Mouse (Mus musculus) myocyte (in vitro differentiated cells): ENCODE results near the gene Ugt1a9. TPM values are rescaled to one million over a fixed set of nuclear protein-coding genes. Genes with fewer than 3 reads are reported as not detected.
"Not testable (repeated sequence)": the region's sequence is repeated elsewhere in the genome, so short reads cannot be mapped to it uniquely, and the experiment has no call there.

Experiments
- H3K27me3 ChIP-seq: one replicate; pipeline ENCODE4 v1.6.1; 2011; ENCODE audit not compliant: control insufficient read depth, insufficient read depth, insufficient read length
- H3K36me3 ChIP-seq: one replicate; pipeline ENCODE4 v1.6.1; 2011; ENCODE audit not compliant: control insufficient read depth, insufficient read depth
- H3K4me2 ChIP-seq: one replicate; pipeline ENCODE4 v1.6.1; 2011; ENCODE audit warnings: low read depth, control low read depth
- H3K4me3 ChIP-seq: one replicate; pipeline ENCODE4 v1.5.1; 2011; ENCODE audit warnings: mild to moderate bottlenecking, control low read depth, moderate library complexity
- H3K79me2 ChIP-seq: one replicate; pipeline ENCODE4 v1.6.1; 2011; ENCODE audit not compliant: control insufficient read depth, insufficient read depth
- H3ac ChIP-seq: one replicate; pipeline ENCODE4 v1.6.1; 2011; ENCODE audit not compliant: control insufficient read depth, insufficient read length
- CEBPB ChIP-seq: IDR thresholded peaks from 2 replicates; pipeline ENCODE4 v1.6.1; 2011; ENCODE audit warnings: mild to moderate bottlenecking, moderate library complexity; ENCODE audit not compliant: poor library complexity, insufficient read depth, severe bottlenecking
- E2F4 ChIP-seq: IDR thresholded peaks from one replicate; pipeline ENCODE4 v1.6.1; 2011; ENCODE audit warnings: mild to moderate bottlenecking, control low read depth, moderate library complexity; ENCODE audit not compliant: insufficient read depth
- MAX ChIP-seq: IDR thresholded peaks from one replicate; pipeline ENCODE4 v1.6.1; 2011; ENCODE audit warnings: low read depth, mild to moderate bottlenecking, control low read depth
- MYOD1 ChIP-seq, 3 experiments: IDR thresholded peaks; one replicate each; pipeline ENCODE4 v1.6.1; 2011; ENCODE audit warnings: control low read depth in 2 of 3, low read depth in 2 of 3, mild to moderate bottlenecking in 2 of 3, moderate library complexity in 1 of 3; ENCODE audit not compliant: insufficient read length in 2 of 3, control insufficient read depth in 1 of 3
- MYOG ChIP-seq, 3 experiments: IDR thresholded peaks; one replicate each; pipeline ENCODE4 v1.6.1; 2011; ENCODE audit warnings: control low read depth in 2 of 3, low read depth in 2 of 3, mild to moderate bottlenecking in 2 of 3; ENCODE audit not compliant: insufficient read length in 2 of 3, control insufficient read depth in 1 of 3, insufficient read depth in 1 of 3
- POLR2A ChIP-seq: IDR thresholded peaks from one replicate; pipeline ENCODE4 v1.6.1; 2011; ENCODE audit warnings: low read depth, mild to moderate bottlenecking, control low read depth, moderate library complexity; ENCODE audit not compliant: insufficient read length
- POLR2AphosphoS2 ChIP-seq: IDR thresholded peaks from one replicate; pipeline ENCODE4 v1.6.1; 2011; ENCODE audit warnings: low read depth, control low read depth; ENCODE audit not compliant: insufficient read length
- REST ChIP-seq: IDR thresholded peaks from one replicate; pipeline ENCODE4 v1.6.1; 2011; ENCODE audit warnings: mild to moderate bottlenecking, control low read depth, moderate library complexity; ENCODE audit not compliant: insufficient read depth, insufficient read length
- SRF ChIP-seq: IDR thresholded peaks from one replicate; pipeline ENCODE4 v1.6.1; 2011; ENCODE audit warnings: low read depth; ENCODE audit not compliant: control insufficient read depth, insufficient read length
- TCF12 ChIP-seq: IDR thresholded peaks from one replicate; pipeline ENCODE4 v1.6.1; 2011; ENCODE audit warnings: mild to moderate bottlenecking, control low read depth; ENCODE audit not compliant: poor library complexity, insufficient read depth, severe bottlenecking
- TCF3 ChIP-seq: IDR thresholded peaks from one replicate; pipeline ENCODE4 v1.6.1; 2011; ENCODE audit warnings: low read depth, control low read depth; ENCODE audit not compliant: insufficient read length
- USF1 ChIP-seq: IDR thresholded peaks from one replicate; pipeline ENCODE4 v1.6.1; 2011; ENCODE audit warnings: low read depth, mild to moderate bottlenecking, control low read depth, moderate library complexity
- polyA plus RNA-seq: library from polyadenylated mRNA; unstranded; fragments of >200 nt; fragmentation: generic; extraction: Trizol; gene quantifications from one replicate; pipeline ENCODE4 v1.2.1, GENCODE M21; 2012; ENCODE audit warnings: missing spikeins

Gene Ugt1a9
- polyA plus RNA-seq, 1 experiment: not detected

GRCm38 (mm10) chr1:88219054-88219453, 148.5 kb downstream of the Ugt1a9 start:
- H3K36me3 ChIP-seq: no peaks in the 10 kb centered on the region
- TF ChIP-seq TCF3 (no peak), TCF12 (no peak), USF1 (no peak), SRF (no peak), POLR2AphosphoS2 (no peak), REST (no peak), MYOD1 (IDR thresholded peaks at IDR 0.05; ENCODE audit: control insufficient read depth in 1 of 3, insufficient read length in 2 of 3, low read depth in 2 of 3) (no peak), E2F4 (no peak), MAX (no peak), CEBPB (no peak), POLR2A (no peak), MYOG (IDR thresholded peaks at IDR 0.05; ENCODE audit: control insufficient read depth in 1 of 3, insufficient read depth in 1 of 3, insufficient read length in 2 of 3, low read depth in 2 of 3) (no peak)
- H3ac ChIP-seq: no peak overlapping the region
- H3K4me2 ChIP-seq: no peak overlapping the region
- H3K27me3 ChIP-seq: no peaks in the 10 kb centered on the region
- H3K4me3 ChIP-seq: no peak overlapping the region
- H3K79me2 ChIP-seq: no peaks in the 10 kb centered on the region

GRCm38 (mm10) chr1:88220336-88220735, 149.7 kb downstream of the Ugt1a9 start:
- no peaks in the 10 kb centered on the region for H3K79me2 ChIP-seq
- TF ChIP-seq SRF (no peak), TCF3 (no peak), MYOG (IDR thresholded peaks at IDR 0.05; ENCODE audit: control insufficient read depth in 1 of 3, insufficient read depth in 1 of 3, insufficient read length in 2 of 3, low read depth in 2 of 3) (no peak), E2F4 (no peak), REST (no peak), TCF12 (no peak), USF1 (no peak)
- H3K27me3 ChIP-seq: no peaks in the 10 kb centered on the region
- no peaks in the 10 kb centered on the region for H3K36me3 ChIP-seq
- H3K4me3 ChIP-seq: no peak overlapping the region
- no peak overlapping the region for H3ac ChIP-seq
- no peak overlapping the region for H3K4me2 ChIP-seq

- H3K27me3 ChIP-seq: no peaks in the 10 kb centered on the region
- no peaks in the 10 kb centered on the region for H3K36me3 ChIP-seq
- H3K4me2 ChIP-seq: no peak overlapping the region
- H3ac ChIP-seq: no peak overlapping the region
- no peak for TF ChIP-seq TCF12
- TF ChIP-seq CEBPB: no peak
- no peak for TF ChIP-seq USF1
- no peak for TF ChIP-seq MAX
- no peak for TF ChIP-seq SRF
- TF ChIP-seq MYOG (IDR thresholded peaks at IDR 0.05; ENCODE audit: control insufficient read depth in 1 of 3, insufficient read depth in 1 of 3, insufficient read length in 2 of 3, low read depth in 2 of 3): no peak
- TF ChIP-seq POLR2A: no peak
- no peak for TF ChIP-seq E2F4
- TF ChIP-seq TCF3: no peak
- TF ChIP-seq POLR2AphosphoS2: no peak
- TF ChIP-seq MYOD1 (IDR thresholded peaks at IDR 0.05; ENCODE audit: control insufficient read depth in 1 of 3, insufficient read length in 2 of 3, low read depth in 2 of 3): no peak
- TF ChIP-seq REST: no peak
- H3K4me3 ChIP-seq: no peak overlapping the region
- no peaks in the 10 kb centered on the region for H3K79me2 ChIP-seq
Observed at GRCm38 (mm10) chr1:88222216-88222615, 151.6 kb downstream of the Ugt1a9 start.

GRCm38 (mm10) chr1:88223011-88223515, 152.5 kb downstream of the Ugt1a9 start:
- not testable (repeated sequence) for H3K36me3 ChIP-seq, H3K27me3 ChIP-seq, H3ac ChIP-seq, H3K4me2 ChIP-seq, H3K79me2 ChIP-seq, H3K4me3 ChIP-seq

- H3ac ChIP-seq: no peak overlapping the region
- no peaks in the 10 kb centered on the region for H3K27me3 ChIP-seq
- TF ChIP-seq MYOG (IDR thresholded peaks at IDR 0.05; ENCODE audit: control insufficient read depth in 1 of 3, insufficient read depth in 1 of 3, insufficient read length in 2 of 3, low read depth in 2 of 3) (no peak), USF1 (no peak), TCF12 (no peak), POLR2AphosphoS2 (no peak), CEBPB (no peak), MYOD1 (IDR thresholded peaks at IDR 0.05; ENCODE audit: control insufficient read depth in 1 of 3, insufficient read length in 2 of 3, low read depth in 2 of 3) (no peak), MAX (no peak), E2F4 (no peak), SRF (no peak), POLR2A (no peak), TCF3 (no peak), REST (no peak)
- no peak overlapping the region for H3K4me3 ChIP-seq
- no peaks in the 10 kb centered on the region for H3K79me2 ChIP-seq
- no peak overlapping the region for H3K4me2 ChIP-seq
- H3K36me3 ChIP-seq: no peaks in the 10 kb centered on the region
Observed at GRCm38 (mm10) chr1:88223591-88223990, 153.0 kb downstream of the Ugt1a9 start.
